Mouse (Mus musculus) layer of hippocampus, adult 8-10 months (tissue): Measurements from ENCODE around the gene Tctn1. TPM values are rescaled to one million over a fixed set of nuclear protein-coding genes. Genes with fewer than 3 reads are reported as not detected.

ENCODE experiments used
- DNase-seq, 2 experiments: peaks; one replicate each; pipeline ENCODE4 v3.0.0; 2022; ENCODE audit warnings: low spot score in 2 of 2
- total RNA-seq, 4 experiments: library from RNA; stranded (reverse); gene quantifications; 2 replicates each; pipeline ENCODE4 v1.2.4; 2022

The Tctn1 gene
- total RNA-seq, 4 experiments from 2014 or later = 14.7 to 17.7 (median 16.1) TPM

- no peak for DNase-seq
These were observed 21.5 kb upstream of the Tctn1 start for GRCm38 (mm10) chr5:122285767-122286150.

DNA sequence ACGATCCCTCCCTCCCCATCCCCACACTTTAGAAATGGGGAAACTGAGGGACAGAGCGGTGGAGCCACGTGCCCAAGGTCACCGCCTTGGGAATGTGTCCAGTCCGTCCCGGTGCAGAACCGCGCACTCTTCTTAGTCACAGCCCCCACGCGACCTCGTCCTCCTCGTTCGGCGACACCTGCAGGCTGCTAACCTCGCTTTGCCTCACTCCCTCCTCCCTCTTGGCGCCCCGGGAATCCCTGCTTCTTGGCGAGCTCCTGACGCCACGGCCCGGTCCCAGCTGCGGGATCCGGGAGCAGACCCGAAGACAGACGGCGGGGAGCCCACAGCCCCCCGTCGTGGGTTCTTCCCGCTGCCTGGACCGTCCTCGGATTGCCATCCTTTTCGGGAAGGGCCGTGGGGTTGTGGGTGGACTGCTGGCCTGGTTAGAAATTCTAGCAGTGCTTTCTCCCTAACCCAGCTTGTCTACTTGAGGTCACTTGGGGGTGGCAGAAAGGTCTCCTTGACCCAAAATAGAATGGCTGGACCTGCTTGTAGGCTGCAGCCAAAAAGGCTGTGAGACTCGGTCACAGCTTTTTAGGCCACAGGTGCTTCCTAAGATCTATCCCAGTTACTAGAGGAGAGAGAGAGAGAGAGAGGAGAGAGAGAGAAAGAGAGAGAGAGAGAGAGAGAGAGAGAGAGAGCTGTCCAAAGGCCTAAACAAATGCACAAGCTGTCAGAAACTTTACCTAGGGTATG lies 20.9 kb upstream of the Tctn1 start:
- no peak for DNase-seq

GRCm38 (mm10) chr5:122284183-122285028 lies 20.1 kb upstream of the Tctn1 start, which contains the start of gene Pptc7:
Gene Pptc7, plus strand, starts transcription at chr5:122284365.
- DNase-seq = peak; percentile 82 to 84

- no peak for DNase-seq
These were observed 19.5 kb upstream of the Tctn1 start for GRCm38 (mm10) chr5:122283828-122284182.

DNA sequence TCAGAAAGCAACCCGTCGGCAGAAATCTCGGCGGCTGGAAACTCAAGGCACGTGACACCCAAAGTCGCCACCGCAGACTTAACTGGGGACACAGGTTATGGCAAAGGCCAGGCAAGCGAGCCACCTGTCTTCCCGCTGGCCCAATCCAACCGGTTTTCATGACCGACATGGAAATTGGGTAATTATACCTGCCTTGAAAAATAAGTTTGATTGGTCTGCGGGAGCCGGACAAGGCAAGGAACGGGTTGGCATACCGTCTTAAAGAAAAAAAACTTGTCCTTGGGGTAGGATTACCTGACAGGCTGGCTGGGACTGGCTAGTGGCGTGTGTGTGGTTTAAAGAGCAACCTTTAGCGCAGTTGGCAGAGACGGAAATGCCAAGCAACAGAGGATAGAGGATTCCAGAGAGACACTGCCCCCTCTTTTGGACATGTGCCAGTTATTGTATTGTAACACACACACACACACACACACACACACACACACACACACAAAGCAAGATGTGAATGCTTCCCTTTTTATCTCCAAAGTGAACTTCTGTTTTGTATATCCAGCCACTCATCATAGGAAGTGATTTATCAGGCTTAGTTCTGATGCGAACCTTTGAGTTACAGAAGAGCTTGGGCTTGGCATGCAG lies 16.7 kb upstream of the Tctn1 start:
- no peak for DNase-seq

- DNase-seq = no peak
These were observed 16.2 kb upstream of the Tctn1 start for GRCm38 (mm10) chr5:122280422-122280826.

DNA sequence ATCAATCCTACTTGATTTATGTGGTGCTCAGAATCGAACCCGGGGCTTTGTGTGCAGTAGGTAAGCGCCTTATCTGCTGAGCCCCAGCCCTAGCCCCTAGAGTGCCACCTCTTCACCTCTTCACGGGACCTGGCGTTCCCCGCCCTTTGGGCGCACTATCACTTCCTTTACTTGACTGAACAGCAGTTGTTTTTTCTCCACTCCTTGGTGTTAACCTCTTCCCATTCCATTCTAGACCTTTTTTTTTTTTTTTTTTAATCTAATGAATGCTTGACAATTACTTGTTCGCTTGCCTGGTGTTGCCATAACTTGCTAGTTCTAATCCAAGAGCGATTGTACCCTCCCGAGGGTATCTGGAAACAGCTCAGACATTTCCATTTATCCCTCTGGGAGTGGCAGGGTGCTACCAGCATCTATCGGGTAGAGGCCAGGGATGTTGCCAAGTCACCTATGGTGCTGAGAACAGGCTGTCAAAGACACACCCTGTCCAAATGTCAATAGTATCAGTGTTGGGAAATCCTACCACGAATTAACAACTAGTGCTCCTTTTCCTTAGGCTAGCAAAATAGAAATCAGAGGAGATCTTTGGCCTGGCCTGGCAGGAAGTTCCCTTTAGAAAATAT lies 15.7 kb upstream of the Tctn1 start:
- no peak for DNase-seq

DNA sequence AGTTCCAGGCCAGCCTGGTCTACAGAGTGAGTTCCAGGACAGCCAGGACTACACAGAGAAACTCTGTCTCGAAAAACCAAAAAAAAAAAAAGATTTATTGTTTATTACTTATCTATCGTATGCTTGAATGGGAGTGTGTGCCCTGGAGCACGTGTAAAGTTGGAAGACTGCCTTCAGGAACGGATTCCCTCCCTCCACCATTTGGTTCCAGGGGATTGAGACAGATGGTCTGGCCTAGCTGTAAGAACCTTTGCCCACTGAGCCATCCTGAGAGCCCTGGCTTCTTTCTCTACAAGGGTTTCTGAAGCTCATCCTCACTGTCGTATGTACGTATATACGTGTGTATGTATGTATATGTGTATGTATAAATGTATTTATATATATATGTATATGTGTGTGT lies 14.7 kb upstream of the Tctn1 start:
- no peak for DNase-seq

GRCm38 (mm10) chr5:122274785-122275184 lies 10.5 kb upstream of the Tctn1 start:
- no peak for DNase-seq

DNA sequence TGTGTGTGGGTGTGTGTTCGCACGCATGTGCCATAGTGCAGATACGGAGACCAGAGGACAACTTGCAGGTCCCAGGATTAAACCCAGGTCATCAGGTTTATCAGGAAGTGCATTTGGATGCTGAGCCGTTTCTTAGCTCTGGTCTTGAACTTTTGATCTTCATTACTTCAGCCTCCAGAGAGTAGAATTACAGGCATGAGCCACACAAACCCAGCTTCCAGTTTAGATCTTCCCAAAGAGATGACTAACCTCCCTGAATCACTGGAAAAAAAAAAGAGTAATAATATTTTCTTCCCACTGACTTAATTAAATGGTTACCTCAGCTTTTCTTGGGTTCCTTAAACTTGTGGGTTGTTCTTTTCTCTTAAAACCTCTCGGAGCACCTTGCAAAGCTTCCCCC lies 8.6 kb upstream of the Tctn1 start:
- no peak for DNase-seq

- no peak for DNase-seq
These were observed 4.8 kb upstream of the Tctn1 start for GRCm38 (mm10) chr5:122268858-122269604.

- DNase-seq = peak in 1 of 2 experiments; percentile 79
These were observed 3.6 kb upstream of the Tctn1 start for GRCm38 (mm10) chr5:122267899-122268298.

GRCm38 (mm10) chr5:122267136-122267535 lies 2.9 kb upstream of the Tctn1 start:
- DNase-seq = no peak

DNA sequence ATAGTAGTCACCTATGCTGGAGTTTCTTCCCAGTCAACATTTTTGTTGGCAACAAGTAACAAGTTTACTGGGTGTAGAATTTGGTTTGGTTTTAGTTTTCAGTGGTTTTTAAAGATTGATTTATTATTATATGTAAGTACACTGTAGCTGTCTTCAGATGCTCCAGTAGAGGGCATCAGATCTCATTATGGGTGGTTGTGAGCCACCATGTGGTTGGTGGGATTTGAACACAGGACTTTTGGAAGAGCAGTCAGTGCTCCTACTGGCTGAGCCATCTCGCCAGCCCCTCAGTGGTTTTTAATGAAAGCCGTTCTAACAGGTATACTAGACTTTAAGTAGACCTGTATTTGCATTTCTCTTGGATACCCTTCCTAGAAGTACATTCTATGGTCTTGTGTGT lies 1.7 kb upstream of the Tctn1 start:
- DNase-seq = no peak

DNA sequence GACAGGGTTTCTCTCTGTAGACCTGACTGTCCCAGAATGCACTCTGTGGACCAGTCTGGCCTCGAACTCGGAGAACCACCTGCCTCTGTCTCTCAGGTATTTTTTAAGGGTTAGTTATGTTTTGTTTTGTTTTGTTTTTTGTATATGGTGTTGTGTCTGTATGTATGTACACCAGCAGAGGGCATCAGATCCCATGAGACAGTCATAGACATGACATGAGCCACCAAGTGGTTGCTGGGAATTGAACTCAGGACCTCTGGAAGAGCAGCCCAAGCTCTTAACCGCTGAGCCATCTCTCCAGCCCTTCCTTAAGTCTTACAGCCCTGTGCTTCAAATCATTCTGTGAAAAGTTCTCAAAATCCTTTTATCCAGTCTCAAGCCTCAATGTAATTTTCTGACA lies 927 bp upstream of the Tctn1 start:
- DNase-seq = no peak

- DNase-seq = no peak
These were observed 2.2 kb downstream of the Tctn1 start for GRCm38 (mm10) chr5:122262104-122262503.

DNA sequence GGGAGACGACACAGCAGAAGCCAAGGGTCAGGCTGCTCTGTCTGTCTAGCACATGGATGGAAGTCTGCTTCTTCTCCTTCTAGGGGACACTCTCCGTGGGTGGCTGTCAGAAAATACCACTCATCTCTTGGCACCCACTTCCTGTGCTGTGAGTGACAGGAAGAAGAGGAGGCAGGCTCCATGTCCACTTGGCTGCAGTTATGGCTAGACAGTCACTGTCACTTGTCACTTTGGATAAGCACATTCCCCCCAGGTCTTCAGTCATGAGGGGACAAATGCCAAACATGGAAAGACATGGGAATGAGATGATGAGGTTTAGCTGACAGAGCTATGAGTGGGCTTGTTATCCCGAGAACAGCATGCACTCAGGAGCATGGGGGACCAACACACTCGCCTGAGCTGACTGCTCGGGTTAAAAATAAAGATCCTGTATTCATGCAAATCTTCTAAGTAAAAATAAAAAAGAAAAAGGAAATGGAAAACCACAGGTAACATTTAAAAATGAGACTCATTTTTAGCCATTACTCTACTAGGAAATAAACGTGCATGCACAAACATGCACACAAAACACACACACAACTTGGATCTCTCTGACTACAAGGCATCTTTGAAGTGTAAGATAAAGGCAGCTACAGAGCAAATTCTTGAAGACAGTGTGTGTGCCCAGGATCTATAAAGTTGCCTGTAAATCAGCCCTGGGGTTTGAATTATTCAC lies 6.1 kb downstream of the Tctn1 start:
- DNase-seq = no peak

DNA sequence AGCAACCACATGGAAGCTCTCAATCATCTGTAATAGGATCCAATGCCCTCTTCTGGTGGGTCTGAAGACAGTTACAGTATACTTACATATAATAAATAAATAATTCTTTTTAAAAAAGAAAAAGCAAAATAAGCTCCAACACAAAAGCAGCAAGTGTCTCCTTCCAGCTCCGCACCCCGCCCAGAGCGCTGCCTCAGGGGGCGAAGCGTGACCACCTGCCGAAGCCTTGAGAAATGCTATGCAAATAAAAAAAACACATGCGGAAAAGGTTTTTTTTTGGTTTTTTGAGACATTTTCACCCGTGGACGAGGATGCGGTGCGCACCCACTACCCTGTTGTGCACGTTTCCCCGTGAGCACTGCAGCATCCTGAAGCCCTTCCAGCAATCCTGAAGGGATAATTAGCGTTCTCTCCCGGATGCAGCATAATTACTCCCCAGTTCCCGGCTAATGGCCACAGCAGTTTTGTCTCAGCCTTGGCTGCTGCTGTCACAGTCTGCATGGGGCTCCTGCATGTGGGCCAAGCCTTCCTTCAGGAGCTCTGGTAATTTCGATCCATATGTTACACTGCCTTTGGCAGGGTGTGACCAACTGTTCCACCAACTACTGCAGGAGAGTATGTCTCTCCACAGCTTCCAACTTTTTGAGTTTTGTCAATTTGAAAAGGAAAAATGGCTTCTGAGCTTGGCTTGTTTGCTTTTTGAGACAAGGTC lies 12.2 kb downstream of the Tctn1 start:
- peak; percentile 52 to 54 for DNase-seq

- DNase-seq = no peak
These were observed 15.0 kb downstream of the Tctn1 start for GRCm38 (mm10) chr5:122249281-122249680.

DNA sequence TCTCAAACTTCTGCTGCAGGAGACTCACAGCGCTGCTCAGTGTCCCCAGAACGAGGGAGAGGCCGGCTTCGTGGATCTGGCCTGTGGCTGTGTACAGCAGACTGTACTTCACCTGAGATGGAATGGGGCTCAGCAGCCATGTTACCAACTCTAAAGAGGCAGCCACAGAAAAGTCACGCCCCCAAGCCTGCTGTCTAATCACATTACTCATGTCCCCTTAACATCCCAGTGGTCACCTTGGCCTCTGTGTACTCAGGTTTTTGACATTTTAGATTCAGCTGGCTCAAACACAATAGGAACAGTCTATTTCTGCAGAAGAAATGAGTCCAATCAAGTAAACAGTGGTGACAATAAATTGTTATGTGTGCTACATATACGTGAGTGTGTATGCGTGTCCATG lies 16.3 kb downstream of the Tctn1 start:
- DNase-seq = no peak
